Mouse (Mus musculus): ENCODE measurements at regions not wholly inside any gene's neighbourhood (a gene's known extent, or its start where the extent isn't known, plus 50 kb on each side); places are given as distances from the start of the nearest gene placed in this dataset.

GRCm38 (mm10) chr3:21557963-21558441, 518.5 kb upstream of the Tbl1xr1 start:
- Histone ChIP-seq H3K9me3 (replicated peaks; ENCODE audit: control insufficient read depth, low read length) (no peaks in the 10 kb centered on the region), H3K9ac (replicated peaks; ENCODE audit: low read depth, low read length) (no peak overlapping the region), H3K4me1 (ENCODE audit: control insufficient read depth, insufficient read depth) (peaks cover 6% of the 10 kb centered on the region; the same call in 1 of the 2 replicates), H3K4me3 (ENCODE audit: low read depth, low read length) (no peak overlapping the region), H3K36me3 (replicated peaks; ENCODE audit: control insufficient read depth, insufficient read depth, low read length) (no peaks in the 10 kb centered on the region), H3K4me2 (ENCODE audit: low read depth, low read length) (no peak overlapping the region), H3K27ac (ENCODE audit: low read depth) (no peak overlapping the region), H3K27me3 (ENCODE audit: control insufficient read depth, insufficient read depth, low read length) (no peaks in the 10 kb centered on the region)
- DNase-seq (ENCODE audit: low spot score) = no peak
- ATAC-seq (ENCODE audit: insufficient read depth, low read depth) = no peak
- TF ChIP-seq CTCF (IDR thresholded peaks at IDR 0.05; ENCODE audit: low read depth) = no peak
- no peak for TF ChIP-seq EP300 (IDR thresholded peaks at IDR 0.05; ENCODE audit: low read depth)
- 89% methylated on average over 12 of the region's 12 CpGs for WGBS

GRCm38 (mm10) chr3:21562771-21563312, 513.6 kb upstream of the Tbl1xr1 start:
- Histone ChIP-seq H3K27me3 (ENCODE audit: control insufficient read depth, insufficient read depth, low read length) (no peaks in the 10 kb centered on the region), H3K9ac (replicated peaks; ENCODE audit: low read depth, low read length) (no peak overlapping the region), H3K36me3 (replicated peaks; ENCODE audit: control insufficient read depth, insufficient read depth, low read length) (no peaks in the 10 kb centered on the region), H3K9me3 (replicated peaks; ENCODE audit: control insufficient read depth, low read length) (no peaks in the 10 kb centered on the region), H3K4me2 (ENCODE audit: low read depth, low read length) (no peak overlapping the region), H3K4me1 (ENCODE audit: control insufficient read depth, insufficient read depth) (peaks cover 8% of the 10 kb centered on the region), H3K27ac (ENCODE audit: low read depth) (no peak overlapping the region), H3K4me3 (ENCODE audit: low read depth, low read length) (no peak overlapping the region)
- TF ChIP-seq EP300 (IDR thresholded peaks at IDR 0.05; ENCODE audit: low read depth) (no peak), CTCF (IDR thresholded peaks at IDR 0.05; ENCODE audit: low read depth) (no peak)
- no peak for DNase-seq (ENCODE audit: low spot score)
- no peak for ATAC-seq (ENCODE audit: insufficient read depth, low read depth)
- 87% methylated on average over 2 of the region's 2 CpGs for WGBS

- Histone ChIP-seq H3K9ac (replicated peaks; ENCODE audit: low read depth, low read length) (no peak overlapping the region), H3K9me3 (replicated peaks; ENCODE audit: control insufficient read depth, low read length) (no peaks in the 10 kb centered on the region), H3K4me1 (ENCODE audit: control insufficient read depth, insufficient read depth) (peaks cover 8% of the 10 kb centered on the region), H3K27ac (ENCODE audit: low read depth) (peak overlapping the region; percentile 81; the same call in 1 of the 2 replicates), H3K27me3 (ENCODE audit: control insufficient read depth, insufficient read depth, low read length) (no peaks in the 10 kb centered on the region), H3K4me2 (ENCODE audit: low read depth, low read length) (no peak overlapping the region), H3K36me3 (replicated peaks; ENCODE audit: control insufficient read depth, insufficient read depth, low read length) (no peaks in the 10 kb centered on the region), H3K4me3 (ENCODE audit: low read depth, low read length) (no peak overlapping the region)
- 46% methylated on average over 3 of the region's 3 CpGs for WGBS
- TF ChIP-seq EP300 (IDR thresholded peaks at IDR 0.05; ENCODE audit: low read depth) = no peak
- TF ChIP-seq CTCF (IDR thresholded peaks at IDR 0.05; ENCODE audit: low read depth) = no peak
- DNase-seq (ENCODE audit: low spot score) (no peak), ATAC-seq (ENCODE audit: insufficient read depth, low read depth) (no peak)
Measured at GRCm38 (mm10) chr3:21563454-21563853, 513.0 kb upstream of the Tbl1xr1 start.

GRCm38 (mm10) chr3:21564211-21564781, 512.2 kb upstream of the Tbl1xr1 start:
- Histone ChIP-seq H3K27ac (ENCODE audit: low read depth) (peak overlapping the region; percentile 81), H3K27me3 (ENCODE audit: control insufficient read depth, insufficient read depth, low read length) (no peaks in the 10 kb centered on the region), H3K9me3 (replicated peaks; ENCODE audit: control insufficient read depth, low read length) (no peaks in the 10 kb centered on the region), H3K36me3 (replicated peaks; ENCODE audit: control insufficient read depth, insufficient read depth, low read length) (no peaks in the 10 kb centered on the region), H3K4me3 (ENCODE audit: low read depth, low read length) (no peak overlapping the region), H3K4me2 (ENCODE audit: low read depth, low read length) (0 out of 2 replicates have a peak overlapping the region, but pooled peaks have one; percentile 24), H3K9ac (replicated peaks; ENCODE audit: low read depth, low read length) (no peak overlapping the region), H3K4me1 (ENCODE audit: control insufficient read depth, insufficient read depth) (peaks cover 8% of the 10 kb centered on the region)
- TF ChIP-seq CTCF (IDR thresholded peaks at IDR 0.05; ENCODE audit: low read depth) = no peak
- TF ChIP-seq EP300 (IDR thresholded peaks at IDR 0.05; ENCODE audit: low read depth) = peak; percentile 80
- WGBS = 13% methylated on average over 3 of the region's 3 CpGs
- ATAC-seq (ENCODE audit: insufficient read depth, low read depth) (peak; percentile 85), DNase-seq (ENCODE audit: low spot score) (peak; percentile 71)

- WGBS = 30% methylated on average over 4 of the region's 4 CpGs
- Histone ChIP-seq H3K27me3 (ENCODE audit: control insufficient read depth, insufficient read depth, low read length) (no peaks in the 10 kb centered on the region), H3K9ac (replicated peaks; ENCODE audit: low read depth, low read length) (no peak overlapping the region), H3K9me3 (replicated peaks; ENCODE audit: control insufficient read depth, low read length) (no peaks in the 10 kb centered on the region), H3K4me3 (ENCODE audit: low read depth, low read length) (no peak overlapping the region), H3K4me2 (ENCODE audit: low read depth, low read length) (0 out of 2 replicates have a peak overlapping the region, but pooled peaks have one; percentile 24), H3K27ac (ENCODE audit: low read depth) (peak overlapping the region; percentile 81), H3K4me1 (ENCODE audit: control insufficient read depth, insufficient read depth) (peaks cover 8% of the 10 kb centered on the region), H3K36me3 (replicated peaks; ENCODE audit: control insufficient read depth, insufficient read depth, low read length) (no peaks in the 10 kb centered on the region)
- ATAC-seq (ENCODE audit: insufficient read depth, low read depth) = peak; percentile 45
- TF ChIP-seq EP300 (IDR thresholded peaks at IDR 0.05; ENCODE audit: low read depth) (no peak), CTCF (IDR thresholded peaks at IDR 0.05; ENCODE audit: low read depth) (no peak)
- peak; percentile 36 for DNase-seq (ENCODE audit: low spot score)
Measured at GRCm38 (mm10) chr3:21564847-21565485, 511.5 kb upstream of the Tbl1xr1 start.

Measured in heart, postnatal 0 days (tissue).